Mouse (Mus musculus): ENCODE results near the gene Jagn1. TPM values are rescaled to one million over a fixed set of nuclear protein-coding genes. Genes with fewer than 3 reads are reported as not detected.

Jagn1 gene
- 13.5 TPM for total RNA-seq (2023)

DNA sequence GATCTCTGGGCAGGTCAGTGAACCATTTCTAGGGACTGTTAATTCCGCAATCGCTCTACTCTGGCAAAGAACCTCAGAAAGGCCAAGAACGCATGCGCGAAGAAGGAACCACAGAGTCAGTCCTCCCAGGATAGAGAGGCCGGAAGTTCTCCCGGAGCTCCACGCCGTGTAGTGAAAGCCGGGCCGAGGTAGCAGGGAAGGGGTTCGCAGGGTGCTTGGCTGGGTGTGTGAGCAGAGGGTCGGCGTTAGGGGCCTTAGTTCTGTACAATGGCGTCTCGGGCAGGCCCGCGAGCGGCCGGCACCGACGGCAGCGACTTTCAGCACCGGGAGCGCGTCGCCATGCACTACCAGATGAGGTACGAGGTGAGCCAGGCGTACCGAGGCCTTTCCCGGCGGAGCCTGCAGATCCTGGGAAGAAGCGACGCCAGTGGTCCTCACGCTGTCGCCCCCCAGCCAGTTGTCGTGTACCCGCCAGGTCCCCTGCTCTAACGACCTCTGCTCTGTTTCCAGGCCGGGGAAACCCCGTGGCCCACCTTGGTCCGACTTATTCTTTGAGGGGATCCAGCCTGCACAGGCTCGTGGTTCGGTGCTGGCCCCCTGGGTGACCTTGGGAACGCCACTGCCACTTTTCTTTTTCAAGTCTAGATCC, at the start of gene Jagn1:
Gene Jagn1 (plus strand): TSS at position 128 of the 649 bp plus-strand sequence.

DNA sequence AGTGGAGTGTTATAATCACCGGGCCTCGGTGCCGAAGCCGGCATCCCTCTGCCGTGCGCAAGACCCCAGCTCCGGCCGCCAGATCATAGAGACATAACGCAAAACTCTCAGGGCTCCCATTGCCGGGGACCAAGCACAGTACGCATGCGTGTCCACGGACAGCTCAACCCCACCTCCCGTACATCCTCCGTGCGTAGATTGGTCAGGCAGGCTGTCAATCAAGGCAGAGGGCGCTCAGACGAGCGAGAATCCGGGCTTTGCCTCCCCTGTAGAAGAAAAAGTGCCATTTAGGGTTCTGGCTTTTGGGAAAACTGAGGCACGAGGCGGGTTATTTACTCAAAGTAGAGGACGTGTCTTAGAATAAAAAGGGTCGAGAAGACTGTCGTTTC, 23.2 kb upstream of the Jagn1 start, which contains the start of gene Rpusd3:
Gene Rpusd3 (minus strand): TSS at position 142 of the 389 bp plus-strand sequence.

DNA sequence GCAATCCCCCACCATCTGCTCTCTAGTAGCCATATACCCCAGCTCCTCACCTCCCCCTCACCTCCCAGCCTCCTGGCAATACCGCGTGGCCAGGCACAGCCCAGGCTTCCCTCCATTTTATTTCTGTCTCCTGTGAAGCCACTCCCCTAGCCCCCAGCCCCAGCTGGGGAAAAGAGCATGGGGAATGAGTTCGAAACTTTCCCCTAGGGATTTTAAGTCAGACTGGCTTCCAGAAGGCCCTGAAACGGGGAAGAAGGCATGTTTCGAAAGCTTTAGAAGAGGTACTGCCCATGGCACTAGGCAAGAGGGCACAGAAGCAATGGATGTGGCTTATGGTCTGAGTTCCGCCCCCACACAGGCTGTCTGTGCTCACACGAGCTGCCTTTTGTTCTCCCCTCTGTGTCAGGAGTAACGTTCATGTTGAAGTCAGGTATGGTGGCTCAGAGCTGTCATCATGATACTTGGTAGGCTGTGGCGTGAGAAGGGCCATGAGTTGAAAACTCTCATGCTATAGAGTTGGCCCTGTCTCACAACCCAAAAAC, 6.6 kb upstream of the Jagn1 start, which contains the start of gene Cidec:
Gene Cidec (minus strand): TSS at position 97 of the 542 bp plus-strand sequence.

DNA sequence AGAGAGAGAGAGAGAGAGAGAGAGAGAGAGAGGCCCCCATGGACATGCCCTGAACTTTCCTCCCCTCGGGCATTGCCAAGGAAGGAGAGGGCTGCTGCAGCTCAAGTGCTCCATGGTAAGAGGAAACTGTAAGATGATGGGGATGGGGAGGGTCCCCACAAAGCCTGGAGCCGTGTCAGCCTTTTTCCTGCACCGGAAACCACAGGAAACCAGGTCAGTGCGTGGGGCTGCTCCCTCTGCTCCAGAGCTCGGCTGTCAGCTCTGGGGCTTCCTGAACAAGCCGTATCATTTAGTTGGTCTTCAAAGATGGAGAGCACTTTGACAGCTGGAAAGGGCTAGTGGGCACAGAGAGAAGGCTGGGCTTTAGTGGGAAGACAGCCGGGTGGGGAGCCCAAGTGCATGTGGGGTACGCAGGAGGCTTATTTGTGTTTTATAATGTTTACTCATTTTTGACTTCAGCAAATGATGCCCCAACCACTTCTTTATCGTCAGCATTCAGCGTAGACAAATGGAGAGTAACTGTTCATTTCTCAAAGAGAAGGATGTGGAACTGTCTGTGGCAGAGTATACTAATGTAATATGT, 15.7 kb downstream of the Jagn1 start, which contains the start of gene Il17re:
Gene Il17re (plus strand): TSS at position 533 of the 583 bp plus-strand sequence.

DNA sequence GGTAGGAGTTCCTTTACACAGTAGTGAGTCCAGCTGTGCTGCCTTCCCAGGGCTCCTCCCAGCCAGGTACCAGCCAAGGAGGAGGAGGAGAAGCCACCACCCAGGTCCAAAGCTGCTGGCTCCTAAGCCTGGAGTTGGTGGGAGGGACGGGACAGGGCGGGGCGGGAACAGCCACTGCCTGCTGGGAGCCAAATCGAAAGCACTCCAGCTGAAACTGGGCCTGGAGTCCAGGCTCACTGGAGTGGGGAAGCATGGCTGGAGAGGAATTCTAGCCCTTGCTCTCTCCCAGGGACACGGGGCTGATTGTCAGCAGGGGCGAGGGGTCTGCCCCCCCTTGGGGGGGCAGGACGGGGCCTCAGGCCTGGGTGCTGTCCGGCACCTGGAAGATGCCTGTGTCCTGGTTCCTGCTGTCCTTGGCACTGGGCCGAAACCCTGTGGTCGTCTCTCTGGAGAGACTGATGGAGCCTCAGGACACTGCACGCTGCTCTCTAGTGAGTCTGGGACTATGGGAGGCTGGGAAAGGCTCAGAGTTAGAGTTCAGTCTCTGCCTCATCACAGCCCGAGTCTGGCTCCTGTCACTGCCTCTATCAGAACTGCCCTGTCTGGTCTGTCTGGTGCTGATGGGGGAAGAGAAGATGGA, 29.0 kb downstream of the Jagn1 start, which contains the start of gene Il17rc:
Gene Il17rc (plus strand): TSS at position 131 of the 640 bp plus-strand sequence.

DNA sequence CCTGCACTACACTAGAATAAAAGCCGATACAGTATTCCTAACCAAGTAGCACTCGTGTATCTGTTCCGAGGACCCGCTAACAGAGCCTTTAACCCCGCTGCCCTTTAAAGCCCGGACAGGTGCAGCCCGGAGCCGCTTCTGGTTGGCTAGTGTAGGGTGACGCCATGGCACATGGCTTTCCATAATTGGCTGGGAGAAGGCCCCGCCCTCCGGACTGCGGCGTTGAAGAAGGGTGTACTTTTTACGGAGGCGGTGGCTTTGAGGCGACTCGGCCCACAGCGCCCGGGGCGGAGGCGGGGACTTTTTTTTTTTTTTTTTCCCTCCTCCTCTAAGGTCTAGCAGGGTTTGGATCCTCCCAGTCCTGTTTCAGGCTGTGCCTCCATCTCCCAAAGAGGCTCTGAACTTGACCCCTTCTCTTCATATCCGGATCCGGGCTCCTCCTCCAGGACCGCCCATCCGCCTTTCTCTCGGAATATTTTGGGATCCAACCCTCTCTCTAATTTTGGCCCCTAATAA, 40.8 kb downstream of the Jagn1 start, which contains the start of gene Creld1:
Gene Creld1 (plus strand): TSS at position 198 of the 516 bp plus-strand sequence.

Other genes starting within 250 kb of the Jagn1 start
- gene Lhfpl4, start 247.2 kb upstream of the Jagn1 start, total RNA-seq (2023), result 0.41 TPM
- 42.4 TPM for gene Mtmr14, start 204.7 kb upstream of the Jagn1 start, total RNA-seq (2023)
- gene Cpne9, start 160.3 kb upstream of the Jagn1 start, total RNA-seq (2023), result 1.3 TPM
- gene Brpf1, start 135.4 kb upstream of the Jagn1 start, total RNA-seq (2023), result 79.0 TPM
- gene Ogg1, start 115.6 kb upstream of the Jagn1 start, total RNA-seq (2023), result 10.7 TPM
- 1.2 TPM for gene Camk1, start 98.6 kb upstream of the Jagn1 start, total RNA-seq (2023)
- gene Tada3, start 64.7 kb upstream of the Jagn1 start, total RNA-seq (2023), result 25.2 TPM
- 224 TPM for gene Arpc4, start 64.5 kb upstream of the Jagn1 start, total RNA-seq (2023)
- gene Ttll3, start 53.3 kb upstream of the Jagn1 start, total RNA-seq (2023), result 51.7 TPM
- gene Rpusd3, start 23.2 kb upstream of the Jagn1 start, total RNA-seq (2023), result 10.7 TPM
- gene Cidec, start 6.8 kb upstream of the Jagn1 start, total RNA-seq (2023), result not detected
- 0.79 TPM for gene Il17re, start 15.9 kb downstream of the Jagn1 start, total RNA-seq (2023)
- not detected for gene Il17rc, start 28.9 kb downstream of the Jagn1 start, total RNA-seq (2023)
- 9.9 TPM for gene Creld1, start 40.7 kb downstream of the Jagn1 start, total RNA-seq (2023)
- 0.70 TPM for gene Prrt3, start 59.4 kb downstream of the Jagn1 start, total RNA-seq (2023)
- gene Emc3, start 89.1 kb downstream of the Jagn1 start, total RNA-seq (2023), result 72.3 TPM
- 1.3 TPM for gene Fancd2, start 89.1 kb downstream of the Jagn1 start, total RNA-seq (2023)
- gene Fancd2os, start 158.1 kb downstream of the Jagn1 start, total RNA-seq (2023), result not detected
- 96.7 TPM for gene Brk1, start 162.2 kb downstream of the Jagn1 start, total RNA-seq (2023)
- 19.1 TPM for gene Vhl, start 181.4 kb downstream of the Jagn1 start, total RNA-seq (2023)
- gene Irak2, start 195.9 kb downstream of the Jagn1 start, total RNA-seq (2023), result 54.3 TPM

All from CD4-positive naive resting alpha-beta T cell, adult 76 days (primary cell).